Mouse (Mus musculus) liver, embryonic 18 days (tissue): ENCODE measurements around the gene Pipox. TPM values are rescaled to one million over a fixed set of nuclear protein-coding genes. Genes with fewer than 3 reads are reported as not detected.

Source experiments
- polyA plus RNA-seq: library from polyadenylated mRNA; depleted of rRNA; stranded (reverse); fragments of >200 nt; gene quantifications from 2 replicates; pipeline ENCODE4 v1.2.3, GENCODE M21; 2012; rRNA removed

Pipox gene
- polyA plus RNA-seq: 77.0 and 81.9 TPM in 2 replicates

GRCm38 (mm10) chr11:77893787-77894718 lies at the start of gene Pipox:
Pipox (minus strand) TSS chr11:77894096.

GRCm38 (mm10) chr11:77930751-77931540 lies 37.0 kb upstream of the Pipox start, which contains the start of gene Sez6:
Sez6 (plus strand) TSS chr11:77930800.

Other genes starting within 250 kb of the Pipox start
- 7.7 and 7.9 TPM in 2 replicates for gene Nufip2, start 207.9 kb downstream of the Pipox start, polyA plus RNA-seq
- gene Cryba1, start 168.8 kb downstream of the Pipox start, polyA plus RNA-seq: not detected in 2 replicates
- 13.3 and 19.1 TPM in 2 replicates for gene Myo18a, start 130.8 kb downstream of the Pipox start, polyA plus RNA-seq
- gene Gm10277, start 106.3 kb downstream of the Pipox start, polyA plus RNA-seq: not detected in 2 replicates
- 0.02 and 0.06 TPM in 2 replicates for gene Sez6, start 36.7 kb upstream of the Pipox start, polyA plus RNA-seq
- 14.3 and 19.0 TPM in 2 replicates for gene Phf12, start 88.7 kb upstream of the Pipox start, polyA plus RNA-seq
- gene Dhrs13, start 138.2 kb upstream of the Pipox start, polyA plus RNA-seq: 4.4 TPM in 2 replicates
- gene Flot2, start 143.8 kb upstream of the Pipox start, polyA plus RNA-seq: 22.3 and 27.6 TPM in 2 replicates
- 10.4 and 11.1 TPM in 2 replicates for gene Eral1, start 186.3 kb upstream of the Pipox start, polyA plus RNA-seq
- gene Fam222b, start 200.6 kb upstream of the Pipox start, polyA plus RNA-seq: 3.8 and 4.4 TPM in 2 replicates